Mouse (Mus musculus): ENCODE measurements around the gene Apeh. TPM values are rescaled to one million over a fixed set of nuclear protein-coding genes. Genes with fewer than 3 reads are reported as not detected.

The Apeh gene
- polyA plus RNA-seq, 1 experiment from 2014 or later = 60.9 TPM

DNA sequence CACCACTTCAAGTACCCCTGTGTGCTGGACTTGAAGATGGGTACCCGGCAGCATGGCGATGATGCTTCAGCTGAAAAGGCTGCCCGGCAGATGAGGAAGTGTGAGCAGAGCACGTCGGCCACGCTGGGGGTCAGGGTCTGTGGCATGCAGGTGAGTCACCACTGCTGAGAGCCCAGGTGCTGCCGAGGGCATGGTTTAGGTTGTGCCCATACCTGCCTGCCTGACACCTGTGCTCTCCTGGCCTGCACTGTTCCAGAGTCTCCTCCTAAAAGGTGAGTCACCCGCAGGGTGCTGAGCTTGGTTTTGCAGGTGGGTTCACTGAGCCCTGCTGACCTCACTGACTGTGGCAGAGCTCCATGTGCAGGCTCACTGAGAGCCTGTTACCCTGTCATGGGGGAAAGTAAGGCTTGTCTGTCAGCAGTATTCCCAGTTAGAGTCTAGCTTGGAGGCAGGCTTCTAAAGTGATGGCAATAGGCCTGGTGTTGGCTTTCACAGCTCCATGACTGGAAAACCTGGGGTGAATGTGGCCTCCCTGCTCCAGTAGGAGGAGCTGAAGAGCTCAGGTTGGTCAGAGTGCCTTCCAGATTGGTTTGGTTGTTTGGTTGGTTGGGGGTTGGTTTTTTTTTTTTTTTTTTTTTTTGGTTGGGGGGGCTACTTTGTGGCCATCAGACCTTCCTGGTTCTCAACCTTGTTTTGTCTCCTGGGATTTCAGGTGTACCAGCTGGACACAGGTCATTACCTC lies 49.5 kb downstream of the Apeh start:
- Histone ChIP-seq H3K9ac (ENCODE audit: low read depth, low read length) (no peak overlapping the region), H3K27me3 (replicated peaks; ENCODE audit: control insufficient read depth, insufficient read depth, low read length) (no peaks in the 10 kb centered on the region), H3K27ac (ENCODE audit: low read depth, low read length) (no peak overlapping the region), H3K9me3 (ENCODE audit: control insufficient read depth, low read length) (no peaks in the 10 kb centered on the region), H3K4me2 (ENCODE audit: low read length) (no peak overlapping the region), H3K4me3 (ENCODE audit: low read length) (no peak overlapping the region), H3K36me3 (ENCODE audit: control insufficient read depth, insufficient read depth, low read length) (peaks cover 41% of the 10 kb centered on the region), H3K4me1 (ENCODE audit: control insufficient read depth, insufficient read depth, low read depth, low read length) (peaks cover 12% of the 10 kb centered on the region)
- 98% methylated on average over 8 of the region's 8 CpGs for WGBS
- ATAC-seq = no peak

Small RNA genes within 50 kb of the gene (microRNA-seq; reads per million reads assigned to microRNA genes)
- not detected for gene Gm47303
- gene Mir7088 = not detected

Other genes with a start within 250 kb of the Apeh start
- 83.1 and 89.7 TPM in 2 replicates for gene Rbm6, start 221.4 kb downstream of the Apeh start, polyA plus RNA-seq (2015; fragmentation: Nextera tagmentation; extraction: Ambion mirVana)
- 22.6 and 23.9 TPM in 2 replicates for gene Mon1a, start 206.5 kb downstream of the Apeh start, polyA plus RNA-seq (2015; fragmentation: Nextera tagmentation; extraction: Ambion mirVana)
- gene Mst1r, start 187.7 kb downstream of the Apeh start, polyA plus RNA-seq (2015; fragmentation: Nextera tagmentation; extraction: Ambion mirVana) = 1.3 and 3.0 TPM in 2 replicates
- not detected in 2 replicates for gene Actl11, start 166.1 kb downstream of the Apeh start, polyA plus RNA-seq (2015; fragmentation: Nextera tagmentation; extraction: Ambion mirVana)
- gene Camkv, start 158.9 kb downstream of the Apeh start, polyA plus RNA-seq (2015; fragmentation: Nextera tagmentation; extraction: Ambion mirVana) = 58.4 and 63.4 TPM in 2 replicates
- gene Traip, start 144.5 kb downstream of the Apeh start, polyA plus RNA-seq (2015; fragmentation: Nextera tagmentation; extraction: Ambion mirVana) = 10.0 and 10.8 TPM in 2 replicates
- 8.8 and 9.6 TPM in 2 replicates for gene Uba7, start 119.1 kb downstream of the Apeh start, polyA plus RNA-seq (2015; fragmentation: Nextera tagmentation; extraction: Ambion mirVana)
- 0.58 and 0.89 TPM in 2 replicates for gene Gm20661, start 111.5 kb downstream of the Apeh start, polyA plus RNA-seq (2015; fragmentation: Nextera tagmentation; extraction: Ambion mirVana)
- 18.1 and 18.7 TPM in 2 replicates for gene Inka1, start 108.7 kb downstream of the Apeh start, polyA plus RNA-seq (2015; fragmentation: Nextera tagmentation; extraction: Ambion mirVana)
- 2.4 and 3.3 TPM in 2 replicates for gene Cdhr4, start 102.1 kb downstream of the Apeh start, polyA plus RNA-seq (2015; fragmentation: Nextera tagmentation; extraction: Ambion mirVana)
- gene Gm20662, start 98.3 kb downstream of the Apeh start, polyA plus RNA-seq (2015; fragmentation: Nextera tagmentation; extraction: Ambion mirVana) = 0.34 and 1.5 TPM in 2 replicates
- 96.0 and 111 TPM in 2 replicates for gene Ip6k1, start 92.1 kb downstream of the Apeh start, polyA plus RNA-seq (2015; fragmentation: Nextera tagmentation; extraction: Ambion mirVana)
- gene Gmppb, start 45.4 kb downstream of the Apeh start, polyA plus RNA-seq (2015; fragmentation: Nextera tagmentation; extraction: Ambion mirVana) = 25.1 and 25.7 TPM in 2 replicates
- 2.1 and 2.4 TPM in 2 replicates for gene Amigo3, start 41.4 kb downstream of the Apeh start, polyA plus RNA-seq (2015; fragmentation: Nextera tagmentation; extraction: Ambion mirVana)
- not detected in 2 replicates for gene Mst1, start 14.2 kb downstream of the Apeh start, polyA plus RNA-seq (2015; fragmentation: Nextera tagmentation; extraction: Ambion mirVana)
- gene Rnf123, start 11.3 kb downstream of the Apeh start, polyA plus RNA-seq (2015; fragmentation: Nextera tagmentation; extraction: Ambion mirVana) = 47.6 and 53.9 TPM in 2 replicates
- 8.7 and 9.5 TPM in 2 replicates for gene Bsn, start 95.8 kb upstream of the Apeh start, polyA plus RNA-seq (2015; fragmentation: Nextera tagmentation; extraction: Ambion mirVana)
- gene Dag1, start 169.4 kb upstream of the Apeh start, polyA plus RNA-seq (2015; fragmentation: Nextera tagmentation; extraction: Ambion mirVana) = 75.4 and 90.0 TPM in 2 replicates
- 142 and 145 TPM in 2 replicates for gene Nicn1, start 195.8 kb upstream of the Apeh start, polyA plus RNA-seq (2015; fragmentation: Nextera tagmentation; extraction: Ambion mirVana)
- gene Amt, start 202.2 kb upstream of the Apeh start, polyA plus RNA-seq (2015; fragmentation: Nextera tagmentation; extraction: Ambion mirVana) = 23.3 and 26.3 TPM in 2 replicates
- 278 TPM in 2 replicates for gene Rhoa, start 211.5 kb upstream of the Apeh start, polyA plus RNA-seq (2015; fragmentation: Nextera tagmentation; extraction: Ambion mirVana)
- gene Tcta, start 211.6 kb upstream of the Apeh start, polyA plus RNA-seq (2015; fragmentation: Nextera tagmentation; extraction: Ambion mirVana) = 51.6 and 57.2 TPM in 2 replicates
- 451 and 453 TPM in 2 replicates for gene Gpx1, start 244.3 kb upstream of the Apeh start, polyA plus RNA-seq (2015; fragmentation: Nextera tagmentation; extraction: Ambion mirVana)